Comparison of ENCODE assay signal across 16 mouse cellular contexts in genomic region chr6:43585274-43585673, GRCm38 (mm10).
A peak's percentile ranks its signal among the peaks of the same experiment; 100 is the strongest.
DNase-seq lines count a peak whose midpoint lies in the region; ATAC-seq and TF ChIP-seq lines count a peak whose summit lies in the region.
"Had no signal": no experiment of that assay in that cellular context is flagged by ENCODE, and none has a peak within 500 bp of the region (broad histone marks: within the 10 kb centered on the region; RNA-seq: fewer than 3 reads in every experiment).

No protein-coding gene starts in this region.

- no peak for DNase-seq in frontal cortex, postnatal 25 days (ENCODE audit: low spot score in 2 of 2)
- peak; percentile 48 for DNase-seq in brain, adult 2 months (ENCODE audit: low read depth, low spot score)
- peak; percentile 71 for DNase-seq in brain, embryonic 14.5 days (ENCODE audit: low read depth)
- DNase-seq in layer of hippocampus, adult 8-10 months (ENCODE audit: low spot score in 2 of 2), result peak; percentile 13 to 17
- DNase-seq in thymus, postnatal 0 days (ENCODE audit: low spot score), result no peak
- no peak for DNase-seq in right cerebral cortex, adult 18-20 months
- no peak for DNase-seq in left cerebral cortex, postnatal 25 days (ENCODE audit: low spot score in 2 of 2)
- DNase-seq: adrenal gland, adult 2 months; adrenal gland, postnatal 36 days; cerebellum, adult 11-12 months; cerebellum, adult 9-10 months; cerebellum, postnatal 25 days; gastrocnemius, postnatal 25 days; heart, postnatal 10 days had no signal

- ATAC-seq in frontal cortex, adult (ENCODE audit: low TSS enrichment), result peak; percentile 62
- ATAC-seq: hindbrain, postnatal 0 days had no signal

- no peak for TF ChIP-seq POLR2A in brain, embryonic 14.5 days (IDR thresholded peaks at IDR 0.05; ENCODE audit: borderline replicate concordance, extremely low read depth, insufficient read depth, insufficient read length, poor library complexity, severe bottlenecking)

- intact Hi-C loops in left cerebral cortex, postnatal 25 days (cut with DNase I), result no loop called here

- TF ChIP-seq CTCF in brain, embryonic 14.5 days (IDR thresholded peaks at IDR 0.05; ENCODE audit: borderline replicate concordance, extremely low read depth, insufficient read depth, insufficient read length), result no peak

Comparison
In these comparisons a context has a peak if more than half of its experiments do, and no peak if none do; other contexts are left out.
1. DNase-seq: peak in brain, adult 2 months (single experiment), brain, embryonic 14.5 days (single experiment) and layer of hippocampus, adult 8-10 months (2 of 2); none in frontal cortex, postnatal 25 days (0 of 2), thymus, postnatal 0 days (single experiment), right cerebral cortex, adult 18-20 months (single experiment) and left cerebral cortex, postnatal 25 days (0 of 2).